8 mouse cellular contexts compared by ENCODE assay signal in genomic region chr11:4083316-4084078, GRCm38 (mm10). TPM values are rescaled to one million over a fixed set of nuclear protein-coding genes. Genes with fewer than 3 reads are reported as not detected.
A peak's percentile ranks its signal among the peaks of the same experiment; 100 is the strongest.
DNase-seq lines count a peak whose midpoint lies in the region.

No protein-coding gene starts in this region.

- intact Hi-C loops in heart, postnatal 10 days (cut with DNase I), result loop anchor here (1.0 kb wide), 2 partner anchors 30 to 82 kb away; no protein-coding TSS in a partner anchor
- intact Hi-C loops in left cerebral cortex, postnatal 25 days (cut with DNase I), result no loop called here

- DNase-seq in left cerebral cortex, adult 18-20 months (ENCODE audit: low spot score in 2 of 2), result peak; percentile 65 to 72
- no peak for DNase-seq in left cerebral cortex, adult 11 months (ENCODE audit: low spot score)
- DNase-seq in adrenal gland, adult 18-20 months (ENCODE audit: low spot score in 2 of 2), result peak; percentile 32 to 57
- DNase-seq in embryo, embryonic 10.5 days (ENCODE audit: low spot score), result peak; percentile 91
- DNase-seq in heart, postnatal 10 days, result peak; percentile 68 to 83
- DNase-seq in left cerebral cortex, postnatal 25 days (ENCODE audit: low spot score in 2 of 2), result peak; percentile 74 to 89
- peak; percentile 73 for DNase-seq in naive thymus-derived CD4-positive, alpha-beta T cell, adult 2 months (ENCODE audit: low read depth)
- DNase-seq in testis, postnatal 14 days (ENCODE audit: low spot score), result peak; percentile 60

RNA-seq across cellular contexts. Expression of gene Mtfp1, which starts 11.7 kb away (rescaled TPM):
- 10 to 100 TPM; 95.0 to 97.3 TPM for total RNA-seq in left cerebral cortex, adult 18-20 months (2021)
- total RNA-seq in adrenal gland, adult 18-20 months (2021), result 10 to 100 TPM; 23.5 to 30.9 TPM
- 10 to 100 TPM; 80.7 to 82.0 TPM for total RNA-seq in heart, postnatal 10 days (2021)
- 100 to 1,000 TPM in 1 of 2 experiments, 10 to 100 TPM in 1; 92.3 to 104 TPM for total RNA-seq in left cerebral cortex, postnatal 25 days (2021)

RNA-seq across cellular contexts. Expression of gene Sec14l3, which starts 18.9 kb away (rescaled TPM):
- 1 to 10 TPM; 1.8 to 2.2 TPM for total RNA-seq in left cerebral cortex, adult 18-20 months (2021)
- not detected for total RNA-seq in adrenal gland, adult 18-20 months (2021)
- under 1 TPM in 1 of 2 experiments, not detected in 1; 0.74 TPM for total RNA-seq in heart, postnatal 10 days (2021)
- 1 to 10 TPM in 1 of 2 experiments, under 1 TPM in 1; 0.60 to 1.3 TPM for total RNA-seq in left cerebral cortex, postnatal 25 days (2021)

RNA-seq across cellular contexts. Expression of gene Sec14l2, which starts 39.7 kb away (rescaled TPM):
- total RNA-seq in left cerebral cortex, adult 18-20 months (2021), result 10 to 100 TPM; 39.6 to 40.9 TPM
- 1 to 10 TPM; 1.5 to 1.7 TPM for total RNA-seq in adrenal gland, adult 18-20 months (2021)
- total RNA-seq in heart, postnatal 10 days (2021), result 1 to 10 TPM; 1.3 to 1.4 TPM
- 10 to 100 TPM; 35.6 to 35.8 TPM for total RNA-seq in left cerebral cortex, postnatal 25 days (2021)

RNA-seq across cellular contexts. Expression of gene Rnf215, which starts 51.5 kb away (rescaled TPM):
- total RNA-seq in left cerebral cortex, adult 18-20 months (2021), result 10 to 100 TPM; 27.1 to 30.8 TPM
- total RNA-seq in adrenal gland, adult 18-20 months (2021), result 10 to 100 TPM; 22.7 to 23.7 TPM
- 10 to 100 TPM; 17.3 to 18.9 TPM for total RNA-seq in heart, postnatal 10 days (2021)
- 10 to 100 TPM; 28.2 to 31.4 TPM for total RNA-seq in left cerebral cortex, postnatal 25 days (2021)

RNA-seq across cellular contexts. Expression of gene Sec14l4, which starts 52.2 kb away (rescaled TPM):
- total RNA-seq in left cerebral cortex, adult 18-20 months (2021), result not detected
- 1 to 10 TPM; 5.6 to 6.5 TPM for total RNA-seq in adrenal gland, adult 18-20 months (2021)
- total RNA-seq in heart, postnatal 10 days (2021), result under 1 TPM in 1 of 2 experiments, not detected in 1; 0.34 TPM
- under 1 TPM in 1 of 2 experiments, not detected in 1; 0.21 TPM for total RNA-seq in left cerebral cortex, postnatal 25 days (2021)

Comparison
In these comparisons a context has a peak if more than half of its experiments do, and no peak if none do; other contexts are left out.
1. RNA of gene Sec14l2, which starts 39.7 kb away (total RNA-seq): 39.6 to 40.9 TPM in left cerebral cortex, adult 18-20 months and 35.6 to 35.8 TPM in left cerebral cortex, postnatal 25 days; 1.5 to 1.7 TPM in adrenal gland, adult 18-20 months and 1.3 to 1.4 TPM in heart, postnatal 10 days; every median in the first group is over 10 times any median in the second.